Mouse (Mus musculus) urinary bladder, postnatal 25 days (tissue): Measurements from ENCODE around the gene Dppa3.

ENCODE experiments used
- DNase-seq: peaks from one replicate; pipeline ENCODE4 v3.0.0; 2022; ENCODE audit warnings: low spot score

Dppa3 gene

DNA sequence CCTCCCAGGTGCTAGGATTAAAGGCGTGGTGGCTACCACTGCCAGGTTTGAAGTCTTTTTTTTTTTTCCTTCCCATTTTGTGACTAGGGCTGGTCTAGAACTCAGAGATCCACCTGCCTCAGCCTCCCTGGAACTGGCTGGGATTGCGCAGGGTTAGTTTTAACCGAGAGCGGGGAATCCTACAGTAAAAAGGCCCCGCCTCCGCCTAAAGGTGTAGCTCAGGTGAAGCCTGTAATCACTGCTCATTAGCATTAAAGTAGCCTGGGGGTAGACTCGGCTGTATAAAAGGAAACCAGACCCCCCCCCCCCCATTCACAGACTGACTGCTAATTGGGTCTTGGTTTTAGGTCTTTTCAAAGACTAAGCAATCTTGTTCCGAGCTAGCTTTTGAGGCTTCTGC is at the start of gene Dppa3:
Gene Dppa3, plus strand, starts transcription at position 301 of the 400 bp plus-strand sequence.
- no peak for DNase-seq

- no peak for DNase-seq
These were observed 49.2 kb upstream of the Dppa3 start for GRCm38 (mm10) chr6:122577030-122577429.

GRCm38 (mm10) chr6:122579086-122579485 is 47.1 kb upstream of the Dppa3 start:
- DNase-seq = no peak

GRCm38 (mm10) chr6:122591027-122591758 is 35.0 kb upstream of the Dppa3 start:
- DNase-seq = no peak

GRCm38 (mm10) chr6:122592905-122593304 is 33.3 kb upstream of the Dppa3 start:
- DNase-seq = no peak

- no peak for DNase-seq
These were observed 30.6 kb upstream of the Dppa3 start for GRCm38 (mm10) chr6:122595637-122596036.

- DNase-seq = no peak
These were observed 29.6 kb upstream of the Dppa3 start for GRCm38 (mm10) chr6:122596608-122597007.

GRCm38 (mm10) chr6:122598014-122598413 is 28.2 kb upstream of the Dppa3 start:
- DNase-seq = no peak

DNA sequence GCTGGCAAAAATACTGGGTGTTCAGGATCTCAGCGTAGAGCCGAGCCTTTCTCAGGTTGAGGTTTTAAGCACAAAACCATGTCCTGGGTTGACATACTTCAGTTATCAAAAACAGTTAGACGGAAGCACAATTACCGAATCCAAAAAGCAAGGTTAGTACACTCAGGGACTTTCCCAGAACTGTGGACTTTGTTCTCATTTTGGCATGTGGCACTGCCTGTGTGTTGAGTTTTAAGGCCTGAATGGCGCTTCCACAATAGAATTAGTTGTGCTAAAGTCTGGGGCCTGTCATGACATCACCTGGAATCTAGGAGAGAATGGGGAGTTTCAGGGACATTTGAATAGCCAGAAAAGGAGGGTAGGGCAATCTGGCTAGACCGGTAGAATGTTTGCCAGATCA is 27.8 kb upstream of the Dppa3 start:
- no peak for DNase-seq

- DNase-seq = no peak
These were observed 27.0 kb upstream of the Dppa3 start for GRCm38 (mm10) chr6:122599054-122599737.

GRCm38 (mm10) chr6:122600066-122600646 is 26.1 kb upstream of the Dppa3 start:
- no peak for DNase-seq

DNA sequence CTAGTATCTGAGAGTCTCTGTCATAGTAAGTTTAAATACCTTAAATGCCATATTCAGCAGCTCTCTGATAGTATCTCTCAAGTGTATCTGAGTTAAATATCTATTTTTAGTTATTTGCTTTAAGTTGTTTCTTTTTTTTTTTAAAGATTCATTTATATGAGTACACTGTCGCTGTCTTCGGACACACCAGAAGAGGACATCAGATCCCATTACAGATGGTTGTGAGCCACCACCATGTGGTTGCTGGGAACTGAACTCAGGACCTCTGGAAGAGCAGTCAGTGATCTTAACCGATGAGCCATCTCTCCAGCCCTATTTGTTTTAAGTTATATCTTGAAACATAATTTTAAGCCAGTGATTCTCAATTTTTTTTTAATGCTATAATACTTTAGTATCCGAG is 25.2 kb upstream of the Dppa3 start:
- no peak for DNase-seq

DNA sequence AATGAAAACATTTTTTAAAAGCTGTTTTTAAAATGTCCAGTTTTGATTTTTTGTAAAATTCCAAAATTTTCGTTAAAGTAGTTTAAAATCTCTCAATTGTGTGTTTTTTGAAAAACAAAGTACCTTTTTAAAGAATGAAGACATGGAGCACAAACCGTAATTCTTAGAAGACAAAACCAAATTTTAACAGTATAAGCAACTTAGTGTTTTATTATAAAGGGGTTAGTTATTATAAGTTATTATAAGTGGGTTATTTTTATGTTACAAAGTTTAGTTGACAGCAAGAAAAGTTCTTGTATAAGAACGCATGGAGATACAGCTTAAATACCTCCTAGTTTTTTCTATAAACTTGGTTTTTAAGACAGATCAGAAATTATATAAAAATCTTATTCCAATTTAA is 24.6 kb upstream of the Dppa3 start:
- no peak for DNase-seq

DNA sequence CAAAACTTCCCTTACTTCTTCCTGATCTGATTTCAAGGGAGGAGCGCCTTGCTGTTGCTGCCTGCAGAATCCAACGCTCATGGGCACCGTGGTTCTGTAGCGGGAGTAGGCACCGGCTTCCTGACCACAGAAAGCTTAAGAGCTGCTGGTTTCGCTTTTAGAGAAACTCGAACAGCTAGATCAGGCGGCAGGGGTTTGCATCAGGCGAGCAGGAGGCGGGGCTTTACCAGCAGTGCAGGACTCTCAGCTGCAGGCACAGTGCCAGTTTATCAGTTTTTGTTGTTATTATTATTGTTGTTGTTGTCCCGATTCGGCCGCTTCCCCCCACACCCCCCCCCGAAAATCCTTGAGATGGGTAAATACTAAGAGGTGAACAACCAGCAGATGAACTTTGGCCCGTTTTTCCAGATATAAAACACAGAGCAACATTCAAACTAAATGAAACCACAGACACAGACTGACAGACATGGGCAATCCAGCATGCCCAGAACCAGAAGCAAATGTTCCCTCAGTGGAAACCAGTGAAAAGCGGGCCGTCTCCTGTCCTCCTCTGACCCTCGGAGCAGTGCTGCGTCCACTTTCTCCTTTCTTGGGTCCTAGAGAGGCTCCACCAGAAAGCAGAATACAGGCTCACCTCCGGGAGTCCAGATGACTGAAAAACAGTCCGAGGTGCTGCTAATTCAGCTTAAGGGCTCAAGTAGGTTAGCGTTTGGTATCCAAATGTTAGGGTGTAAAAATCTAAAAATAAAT is 23.8 kb upstream of the Dppa3 start, which contains the start of gene Apobec1:
Gene Apobec1, minus strand, starts transcription at position 203 of the 750 bp plus-strand sequence.
- peak; percentile 62 for DNase-seq

DNA sequence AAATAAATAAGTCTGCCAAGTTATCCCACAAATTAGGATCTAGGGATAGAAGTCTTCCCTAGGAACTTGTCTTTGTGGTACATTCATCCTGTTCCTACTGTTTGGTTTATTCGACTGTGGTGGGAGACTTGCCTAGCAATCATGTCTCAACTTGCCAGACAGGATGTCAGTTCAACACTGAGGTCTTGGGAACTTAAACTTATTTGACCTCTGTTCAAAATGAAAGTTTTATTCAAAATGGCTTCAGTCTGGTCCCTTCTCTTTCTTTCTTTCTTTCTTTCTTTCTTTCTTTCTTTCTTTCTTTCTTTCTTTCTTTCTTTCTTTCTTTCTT is 23.3 kb upstream of the Dppa3 start:
- no peak for DNase-seq

DNA sequence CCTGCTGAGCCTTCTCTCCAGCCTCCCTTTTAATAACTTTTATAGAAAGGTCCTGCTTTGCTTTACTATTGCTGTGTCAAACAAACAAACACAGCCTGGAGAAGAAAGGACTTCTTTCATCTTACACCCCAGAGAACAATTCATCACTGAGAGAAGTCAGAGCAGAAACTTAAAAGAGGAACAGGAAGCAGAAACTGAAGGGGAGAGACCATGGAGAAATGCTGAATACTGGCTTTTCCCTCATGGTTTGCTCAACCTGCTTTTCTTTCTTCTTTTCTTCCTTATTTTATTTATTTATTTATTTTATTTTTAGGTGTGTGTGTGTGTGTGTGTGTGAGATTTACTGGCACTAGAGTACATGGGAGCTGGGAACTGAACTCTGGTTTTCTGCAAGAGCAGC is 21.9 kb upstream of the Dppa3 start:
- no peak for DNase-seq

GRCm38 (mm10) chr6:122605483-122605882 is 20.7 kb upstream of the Dppa3 start:
- no peak for DNase-seq

- no peak for DNase-seq
These were observed 19.5 kb upstream of the Dppa3 start for GRCm38 (mm10) chr6:122606661-122607060.

GRCm38 (mm10) chr6:122607700-122608099 is 18.5 kb upstream of the Dppa3 start:
- no peak for DNase-seq

DNA sequence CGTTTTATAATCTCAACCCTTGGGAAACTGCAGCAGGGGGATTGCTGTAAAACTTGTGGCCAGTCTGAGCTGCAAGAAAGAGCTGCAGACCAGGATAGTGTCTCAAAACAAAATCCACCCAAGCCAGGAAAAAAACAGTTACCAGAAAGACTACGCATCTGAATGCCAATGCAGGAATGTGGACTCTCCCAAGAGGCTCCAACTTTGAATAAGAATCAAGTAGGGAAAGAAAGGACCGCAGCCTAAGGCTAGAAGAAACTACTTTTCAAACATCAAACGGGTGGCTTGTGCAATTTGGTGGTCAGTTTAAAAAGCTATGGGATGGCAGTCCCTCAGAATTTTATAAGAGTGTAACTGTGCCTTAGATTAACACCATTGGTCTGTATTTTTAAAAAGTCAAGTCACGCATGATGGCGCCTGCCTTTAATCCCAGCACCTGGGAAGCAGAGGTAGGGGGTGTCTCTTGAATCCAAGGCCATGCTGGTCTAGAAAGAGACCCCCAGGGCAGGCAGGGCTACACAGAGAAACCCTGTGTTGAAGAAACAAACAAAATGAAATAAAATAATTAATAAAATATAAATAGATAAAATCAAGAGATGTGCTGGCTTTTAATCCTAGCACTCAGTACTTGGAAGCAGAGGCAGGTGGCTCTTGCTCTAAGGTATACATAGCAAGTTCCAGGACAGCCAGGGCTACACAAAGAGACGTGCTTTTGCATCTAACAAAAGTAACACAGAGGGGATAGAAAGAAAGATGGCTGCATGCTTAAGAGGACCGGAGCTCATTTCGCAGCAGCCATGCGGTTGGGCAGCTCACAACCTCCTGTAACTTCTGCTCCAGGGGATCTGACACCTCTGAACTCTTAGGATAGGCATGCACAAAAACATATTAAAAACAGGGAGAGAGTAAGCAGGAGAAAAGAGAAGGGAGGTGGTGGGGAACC is 17.5 kb upstream of the Dppa3 start:
- no peak for DNase-seq

DNA sequence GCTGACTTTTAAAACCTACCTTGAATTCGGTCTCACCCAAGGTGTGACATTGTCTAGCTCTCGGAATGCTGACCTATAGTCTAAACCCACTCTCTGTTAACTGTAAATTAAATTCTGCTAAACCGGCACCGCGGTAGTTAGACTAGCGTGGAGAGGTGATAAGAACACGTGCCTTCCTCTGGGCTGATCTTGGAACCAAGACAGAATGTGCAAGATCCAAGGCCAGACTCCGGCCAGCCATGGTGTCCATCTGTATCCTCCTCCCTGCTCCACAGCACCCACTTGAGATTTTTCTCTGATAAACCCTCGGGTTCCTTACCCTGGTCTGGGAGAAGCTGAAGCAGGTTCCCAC is 16.9 kb upstream of the Dppa3 start:
- DNase-seq = no peak

DNA sequence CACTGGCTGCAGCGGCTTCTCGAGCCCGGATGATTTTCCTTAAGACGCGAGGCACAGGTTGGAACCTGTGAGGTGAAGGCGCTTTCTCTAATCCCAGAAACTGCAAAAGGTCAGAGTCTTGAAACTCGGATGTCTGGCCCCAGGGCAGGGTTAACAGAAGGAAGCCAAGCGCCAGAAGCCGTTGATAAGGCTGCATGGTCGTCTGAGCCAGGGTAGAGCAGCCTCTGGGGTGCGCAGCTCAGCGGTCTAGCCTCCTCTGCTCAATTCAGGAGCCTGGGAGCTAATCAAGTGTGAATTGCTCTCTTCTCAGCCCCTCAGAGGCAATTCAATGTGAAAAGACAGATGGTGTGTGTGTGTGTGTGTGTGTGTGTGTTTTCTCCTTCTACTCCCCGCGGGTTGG is 16.4 kb upstream of the Dppa3 start, which contains the start of gene Gdf3:
Gene Gdf3, minus strand, starts transcription at position 317 of the 400 bp plus-strand sequence.
- DNase-seq = no peak
